In the genomic region with DNA sequence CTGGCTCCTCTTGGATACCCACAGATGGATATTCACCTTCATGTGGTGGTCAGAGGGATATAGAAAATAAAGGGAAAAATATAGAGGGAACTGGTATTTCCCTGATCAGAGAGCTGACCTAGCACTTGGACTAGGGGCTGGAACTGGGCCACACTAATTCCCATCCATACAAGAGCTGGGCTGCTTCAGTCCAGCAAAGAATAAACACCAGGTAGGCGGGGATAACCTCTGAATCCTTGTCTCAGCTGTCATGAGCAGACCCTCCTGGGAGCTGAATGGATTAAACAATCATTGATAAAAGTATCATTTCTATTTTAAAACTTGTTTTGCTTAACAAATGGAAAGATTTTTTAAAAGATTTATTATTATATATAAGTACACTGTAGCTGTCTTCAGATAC, we compare ENCODE assay signal across 51 mouse cellular contexts. TPM values are rescaled to one million over a fixed set of nuclear protein-coding genes. Genes with fewer than 3 reads are reported as not detected.
"Had no signal": no experiment of that assay in that cellular context is flagged by ENCODE, and none has a peak within 500 bp of the region (broad histone marks: within the 10 kb centered on the region; RNA-seq: fewer than 3 reads in every experiment).

No protein-coding gene starts in this region.

- H3K9ac ChIP-seq: heart, embryonic 12.5 days; heart, embryonic 13.5 days; heart, embryonic 15.5 days; hindbrain, embryonic 12.5 days; hindbrain, embryonic 13.5 days; hindbrain, embryonic 14.5 days; hindbrain, embryonic 15.5 days; intestine, embryonic 15.5 days; kidney, embryonic 15.5 days had no signal

- DNase-seq: heart, postnatal 10 days; heart, postnatal 14 days; heart, postnatal 36 days; heart, postnatal 4 days; kidney, adult 11 months; kidney, adult 18-20 months; kidney, adult 2 months; kidney, adult 8-10 months; kidney, adult 9 months; kidney, postnatal 10 days; kidney, postnatal 14 days; kidney, postnatal 25 days; kidney, postnatal 36 days; kidney, postnatal 4 days; layer of hippocampus, adult 9-11 months; layer of hippocampus, postnatal 36 days had no signal

- ATAC-seq: hindbrain, embryonic 16.5 days; hindbrain, postnatal 0 days; inflammation-experienced regulatory T-cells, adult 6 months; intestine, embryonic 15.5 days; intestine, embryonic 16.5 days; intestine, postnatal 0 days had no signal

- H3K4me2 ChIP-seq: heart, embryonic 11.5 days; heart, embryonic 12.5 days; heart, embryonic 13.5 days; heart, embryonic 15.5 days; hindbrain, embryonic 12.5 days; hindbrain, embryonic 13.5 days; hindbrain, embryonic 14.5 days; hindbrain, embryonic 15.5 days; intestine, embryonic 15.5 days; kidney, embryonic 15.5 days had no signal

- H3K27ac ChIP-seq: heart, embryonic 13.5 days; heart, embryonic 15.5 days; hindbrain, embryonic 10.5 days; hindbrain, embryonic 12.5 days; hindbrain, embryonic 13.5 days; hindbrain, embryonic 14.5 days; hindbrain, embryonic 15.5 days; hindbrain, postnatal 0 days; intestine, embryonic 15.5 days; kidney, embryonic 15.5 days; kidney, postnatal 0 days; layer of hippocampus, adult 2 months; left cerebral cortex, adult 2 months had no signal

- H3K9me3 ChIP-seq: heart, embryonic 12.5 days; heart, embryonic 13.5 days; heart, embryonic 15.5 days; hindbrain, embryonic 10.5 days; hindbrain, embryonic 12.5 days; hindbrain, embryonic 13.5 days; hindbrain, embryonic 15.5 days; intestine, embryonic 15.5 days; kidney, embryonic 15.5 days had no signal

- H3K4me3 ChIP-seq: heart, embryonic 12.5 days; heart, embryonic 13.5 days; heart, embryonic 15.5 days; hindbrain, embryonic 10.5 days; hindbrain, embryonic 12.5 days; hindbrain, embryonic 13.5 days; hindbrain, embryonic 15.5 days; intestine, embryonic 15.5 days; kidney, embryonic 15.5 days; layer of hippocampus, adult 2 months; left cerebral cortex, adult 2 months had no signal

- H3K36me3 ChIP-seq: heart, embryonic 12.5 days; heart, embryonic 13.5 days; heart, embryonic 15.5 days; hindbrain, embryonic 10.5 days; hindbrain, embryonic 12.5 days; hindbrain, embryonic 13.5 days; hindbrain, embryonic 15.5 days; intestine, embryonic 15.5 days; kidney, embryonic 15.5 days had no signal

RNA-seq across cellular contexts. Expression of a gene that starts 3.2 kb away (rescaled TPM):
- total RNA-seq: heart, postnatal 14 days; heart, postnatal 25 days; heart, postnatal 36 days; heart, postnatal 4 days; hematopoietic stem cell, adult 5-6 weeks had no signal
- polyA plus RNA-seq: heart, embryonic 14.5 days; heart, postnatal 0 days; hindbrain, embryonic 14.5 days; inflammation-experienced regulatory T-cells, adult 6 months; intestine, embryonic 14.5 days; intestine, embryonic 16.5 days; intestine, postnatal 0 days; kidney, adult 2 months; kidney, embryonic 16.5 days; large intestine, adult 2 months had no signal

RNA-seq across cellular contexts. Expression of a gene that starts 36.7 kb away (rescaled TPM):
- total RNA-seq: heart, postnatal 10 days; heart, postnatal 14 days; heart, postnatal 25 days; heart, postnatal 36 days; heart, postnatal 4 days; hematopoietic stem cell, adult 5-6 weeks; hindbrain, postnatal 0 days; layer of hippocampus, adult 18-20 months; layer of hippocampus, adult 2 months; layer of hippocampus, adult 8-10 months; layer of hippocampus, postnatal 10 days; layer of hippocampus, postnatal 14 days; layer of hippocampus, postnatal 25 days; layer of hippocampus, postnatal 36 days; left cerebral cortex, adult 18-20 months had no signal
- polyA plus RNA-seq: heart, embryonic 11.5 days; heart, embryonic 12.5 days; heart, embryonic 13.5 days; heart, embryonic 14.5 days; heart, embryonic 15.5 days; heart, postnatal 0 days; hindbrain, embryonic 10.5 days; hindbrain, embryonic 11.5 days; hindbrain, embryonic 12.5 days; hindbrain, embryonic 13.5 days; hindbrain, embryonic 14.5 days; hindbrain, embryonic 15.5 days; hindbrain, embryonic 16.5 days; hindbrain, postnatal 0 days; inflammation-experienced regulatory T-cells, adult 6 months; intestine, embryonic 14.5 days; intestine, embryonic 15.5 days; intestine, embryonic 16.5 days; intestine, postnatal 0 days; kidney, embryonic 14.5 days; kidney, embryonic 15.5 days; kidney, embryonic 16.5 days; kidney, postnatal 0 days; large intestine, adult 2 months had no signal

RNA-seq across cellular contexts. Expression of a gene that starts 39.5 kb away (rescaled TPM):
- total RNA-seq: heart, postnatal 10 days; heart, postnatal 14 days; heart, postnatal 25 days; heart, postnatal 36 days; heart, postnatal 4 days; hematopoietic stem cell, adult 5-6 weeks; hindbrain, postnatal 0 days; layer of hippocampus, adult 18-20 months; layer of hippocampus, adult 2 months; layer of hippocampus, adult 8-10 months; layer of hippocampus, postnatal 10 days; layer of hippocampus, postnatal 14 days; layer of hippocampus, postnatal 25 days; layer of hippocampus, postnatal 36 days; left cerebral cortex, adult 18-20 months; left cerebral cortex, adult 2 months had no signal
- polyA plus RNA-seq: heart, embryonic 11.5 days; heart, embryonic 12.5 days; heart, embryonic 13.5 days; heart, embryonic 14.5 days; heart, embryonic 15.5 days; heart, embryonic 16.5 days; heart, postnatal 0 days; hindbrain, embryonic 10.5 days; hindbrain, embryonic 11.5 days; hindbrain, embryonic 12.5 days; hindbrain, embryonic 13.5 days; hindbrain, embryonic 14.5 days; hindbrain, embryonic 15.5 days; hindbrain, embryonic 16.5 days; hindbrain, postnatal 0 days; inflammation-experienced regulatory T-cells, adult 6 months; intestine, embryonic 14.5 days; intestine, embryonic 15.5 days; intestine, embryonic 16.5 days; intestine, postnatal 0 days; kidney, adult 2 months; kidney, embryonic 14.5 days; kidney, embryonic 15.5 days; kidney, embryonic 16.5 days; kidney, postnatal 0 days; large intestine, adult 2 months had no signal
